Mouse (Mus musculus) right cerebral cortex, postnatal 4 days (tissue): ENCODE results near the gene Cars2.
"Not testable (repeated sequence)": the region's sequence is repeated elsewhere in the genome, so short reads cannot be mapped to it uniquely, and the experiment has no call there.

Experiments used
- DNase-seq: peaks from one replicate; pipeline ENCODE4 v3.0.0-alpha.2; 2022

The Cars2 gene

GRCm38 (mm10) chr8:11550281-11550948 is at the start of gene Cars2:
Gene Cars2 (minus strand): TSS chr8:11550783.
- peak; percentile 77 for DNase-seq

GRCm38 (mm10) chr8:11593222-11593884 is 42.8 kb upstream of the Cars2 start:
- DNase-seq = no peak

GRCm38 (mm10) chr8:11592296-11592695 is 41.7 kb upstream of the Cars2 start:
- DNase-seq = no peak

- no peak for DNase-seq
These were observed 41.3 kb upstream of the Cars2 start for GRCm38 (mm10) chr8:11591837-11592236.

- DNase-seq = no peak
These were observed 35.8 kb upstream of the Cars2 start for GRCm38 (mm10) chr8:11586374-11586745.

GRCm38 (mm10) chr8:11585513-11586373 is 35.2 kb upstream of the Cars2 start:
- no peak for DNase-seq

DNA sequence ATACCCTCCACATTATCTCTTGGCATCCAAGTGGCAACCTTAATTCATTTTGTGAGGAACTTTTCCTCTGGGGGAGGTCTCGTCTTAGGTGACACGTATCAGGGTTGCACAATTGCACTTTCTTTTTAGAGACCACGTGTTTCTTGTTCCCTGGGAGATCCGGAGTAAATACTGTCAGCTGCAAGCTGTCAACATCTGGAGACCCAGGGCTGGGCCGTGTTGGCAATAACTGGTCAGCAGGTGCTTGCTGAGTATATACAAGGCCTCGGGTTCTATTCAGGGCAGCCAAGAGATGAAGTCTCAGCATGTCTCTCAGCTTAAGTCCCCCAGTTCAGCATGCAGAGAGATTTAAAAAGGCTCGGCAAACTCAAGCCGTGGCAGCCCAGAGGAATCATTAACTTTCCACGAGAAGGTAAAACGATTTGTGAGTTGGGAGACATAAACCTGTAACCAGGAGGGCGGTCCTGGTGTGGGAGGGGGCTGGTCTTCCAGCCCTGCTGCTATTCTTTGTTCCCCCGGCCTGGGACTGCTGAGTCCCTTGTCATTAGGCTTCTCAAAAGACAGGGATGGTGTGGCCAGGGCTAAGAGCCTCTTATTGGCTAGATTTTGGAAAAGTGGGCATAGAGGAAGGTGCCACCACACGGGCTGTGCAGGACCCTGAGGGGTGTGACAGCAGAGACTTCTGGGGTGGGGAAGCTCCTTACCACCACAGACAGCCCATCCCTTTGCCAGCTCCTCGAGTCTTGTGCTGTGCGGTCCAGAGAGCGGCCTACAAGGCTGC is 25.2 kb upstream of the Cars2 start:
- DNase-seq = no peak

- no peak for DNase-seq
These were observed 24.5 kb upstream of the Cars2 start for GRCm38 (mm10) chr8:11574911-11575603.

DNA sequence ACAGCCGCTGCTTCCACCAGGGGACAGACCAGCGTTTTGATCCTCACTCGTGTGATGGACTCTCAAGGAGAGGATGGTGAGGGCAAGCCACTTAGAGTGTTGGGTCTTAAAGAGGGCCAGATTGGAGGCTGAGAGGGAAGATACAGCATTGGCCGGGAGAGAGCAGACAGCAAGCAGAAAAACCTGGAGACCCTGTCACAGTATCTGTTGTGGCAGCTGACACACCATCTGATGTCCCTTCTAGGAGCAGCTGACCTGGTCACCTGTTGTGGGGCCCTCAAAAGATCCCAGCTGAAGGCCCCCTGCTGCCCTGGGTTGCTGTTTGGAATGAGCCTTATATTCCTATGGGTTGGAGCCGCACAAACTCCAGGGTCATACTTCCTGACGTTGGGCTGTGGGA is 21.8 kb upstream of the Cars2 start:
- no peak for DNase-seq

GRCm38 (mm10) chr8:11571950-11572349 is 21.4 kb upstream of the Cars2 start:
- no peak for DNase-seq

GRCm38 (mm10) chr8:11570742-11571141 is 20.2 kb upstream of the Cars2 start:
- DNase-seq = no peak

GRCm38 (mm10) chr8:11569260-11570097 is 18.9 kb upstream of the Cars2 start:
- DNase-seq = no peak

GRCm38 (mm10) chr8:11568193-11568592 is 17.6 kb upstream of the Cars2 start:
- DNase-seq = not testable (repeated sequence)

- DNase-seq = no peak
These were observed 14.1 kb upstream of the Cars2 start for GRCm38 (mm10) chr8:11564721-11565120.

- no peak for DNase-seq
These were observed 13.7 kb upstream of the Cars2 start for GRCm38 (mm10) chr8:11564236-11564635.

GRCm38 (mm10) chr8:11560220-11560619 is 9.6 kb upstream of the Cars2 start:
- no peak for DNase-seq

- DNase-seq = no peak
These were observed 8.9 kb upstream of the Cars2 start for GRCm38 (mm10) chr8:11559511-11559910.

DNA sequence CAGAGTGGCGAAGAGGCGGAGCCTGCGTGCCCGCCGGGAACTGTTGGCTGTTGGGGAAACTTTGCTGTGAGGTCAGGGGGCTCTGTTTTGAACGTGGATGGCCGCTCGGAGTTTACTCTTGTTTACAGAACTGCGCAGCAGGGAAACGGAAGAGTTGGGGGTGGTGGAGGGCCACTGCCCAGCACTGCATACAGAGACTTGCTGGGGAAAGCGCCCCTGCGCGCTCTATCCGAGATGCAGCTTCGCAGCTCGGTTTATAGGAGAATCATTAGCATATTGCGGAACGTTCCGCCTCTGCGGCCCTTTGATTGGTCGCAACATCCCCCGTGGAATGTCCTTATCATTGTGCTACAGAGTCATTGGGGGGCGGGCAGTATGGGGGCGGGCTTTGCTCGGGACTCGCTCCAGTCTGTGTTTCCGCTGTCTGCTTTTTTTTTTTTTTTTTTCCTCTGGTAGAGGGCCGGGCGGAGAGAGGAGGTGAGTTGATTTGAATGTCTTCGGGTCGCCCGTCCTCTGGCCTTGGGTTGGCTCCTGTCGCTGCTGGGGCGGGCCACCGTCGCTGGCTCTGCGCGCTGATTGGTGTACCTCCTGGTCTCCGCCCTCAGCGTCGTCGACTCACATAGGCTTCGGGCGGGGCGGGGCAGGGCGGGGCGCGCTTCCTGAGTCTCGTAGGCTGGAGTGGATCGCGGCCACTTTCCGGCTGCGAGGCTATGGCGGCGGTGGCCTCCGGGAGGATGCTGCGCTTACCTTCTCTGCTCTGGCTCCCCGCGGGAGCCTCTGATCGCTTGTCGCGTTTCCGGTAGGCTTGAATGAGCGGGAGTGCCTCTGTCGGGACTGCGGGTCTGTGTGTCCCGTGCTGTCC is 7.4 kb upstream of the Cars2 start:
- peak; percentile 91 for DNase-seq

DNA sequence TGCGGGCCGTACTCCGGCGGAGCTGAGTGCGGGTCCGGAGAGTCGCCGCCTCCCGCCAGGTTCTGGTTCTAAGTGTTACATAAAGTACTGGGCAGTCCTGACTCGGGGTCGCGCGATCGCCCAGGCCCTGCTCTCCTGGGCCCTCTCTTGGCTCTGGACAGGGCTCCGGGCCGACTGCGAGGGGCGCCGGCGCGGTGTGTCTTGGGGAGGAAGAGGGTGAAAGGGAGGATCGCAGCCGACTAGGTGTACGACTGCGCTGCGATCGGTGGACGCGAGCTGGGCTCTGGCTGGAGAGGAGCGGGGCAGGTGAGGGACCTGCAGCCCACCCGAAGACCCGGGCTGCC is 6.8 kb upstream of the Cars2 start:
- DNase-seq = peak; percentile 49

GRCm38 (mm10) chr8:11556691-11557423 is 6.3 kb upstream of the Cars2 start:
- peak; percentile 56 for DNase-seq
